Mouse (Mus musculus) 3134 (cell line): Measurements from ENCODE around the gene Zup1.
"Not testable (repeated sequence)": the region's sequence is repeated elsewhere in the genome, so short reads cannot be mapped to it uniquely, and the experiment has no call there.

ENCODE experiments used
- DNase-seq: peaks from one replicate; pipeline ENCODE4 v3.0.0-alpha.2; 2011; ENCODE audit warnings: low spot score; ENCODE audit not compliant: insufficient read length; ENCODE audit errors: extremely low read depth

Gene Zup1

GRCm38 (mm10) chr10:33950803-33951583 is at the start of gene Zup1:
Gene Zup1, minus strand, starts transcription at chr10:33951269.
- DNase-seq = peak; percentile 74

DNA sequence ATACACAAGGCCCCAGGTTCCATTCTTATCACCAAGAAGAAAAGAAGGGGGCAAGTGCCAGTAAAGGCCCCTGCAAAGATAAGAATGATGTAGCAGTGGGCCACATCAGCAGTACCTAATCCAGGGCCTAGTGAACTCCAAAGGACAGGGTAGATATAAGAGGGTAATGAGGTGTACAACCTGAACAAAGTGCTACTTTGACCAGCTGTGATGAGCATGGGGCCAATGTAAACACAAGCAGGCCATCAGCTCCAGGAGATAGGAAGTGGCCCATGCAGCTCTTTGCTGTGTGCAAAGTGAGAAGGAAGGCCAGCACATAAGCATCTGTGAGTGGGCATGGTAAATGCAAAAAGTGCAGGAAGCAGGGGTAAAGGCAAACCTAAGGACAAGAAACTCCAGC is 47.3 kb upstream of the Zup1 start:
- DNase-seq = no peak

DNA sequence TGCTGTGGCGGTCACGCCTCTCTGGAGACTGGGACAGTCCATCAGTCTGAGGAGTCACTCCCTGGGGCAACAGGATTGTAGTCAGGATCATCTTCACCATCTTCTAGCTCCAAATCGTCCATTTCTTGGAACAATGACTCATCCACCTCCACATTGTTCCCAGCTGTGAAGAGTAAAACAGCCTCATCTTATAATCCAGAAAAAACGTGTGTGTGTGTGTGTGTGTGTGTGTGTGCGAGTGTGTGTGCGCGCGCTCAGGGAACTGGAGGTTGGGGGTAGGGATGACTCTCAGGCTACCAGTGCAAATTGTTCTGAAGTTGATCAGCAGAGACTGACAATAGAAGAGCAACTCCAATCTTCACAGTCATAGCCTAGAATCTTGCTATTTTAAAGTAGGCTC is 45.6 kb upstream of the Zup1 start:
- DNase-seq = not testable (repeated sequence)

DNA sequence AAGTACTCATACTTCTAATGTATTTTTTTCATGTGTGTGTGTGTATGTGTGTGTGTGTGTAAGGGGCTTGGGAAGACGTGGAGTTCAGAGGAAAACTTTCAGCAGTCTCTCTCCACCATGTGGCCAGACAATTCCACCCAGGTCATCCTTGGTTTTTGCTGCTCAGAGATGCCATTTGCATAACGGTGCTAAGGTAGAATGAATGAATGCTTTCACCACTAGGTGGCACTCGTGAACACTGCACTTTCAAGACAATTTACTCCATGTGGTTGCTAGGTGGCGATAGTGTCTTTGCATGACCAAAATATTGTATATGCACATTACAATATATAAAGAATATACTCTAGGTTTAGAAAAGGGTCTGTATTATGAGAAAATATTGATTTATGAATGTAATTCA is 35.7 kb upstream of the Zup1 start:
- peak; percentile 14 for DNase-seq

GRCm38 (mm10) chr10:33974781-33975494 is 23.9 kb upstream of the Zup1 start:
- no peak for DNase-seq

- DNase-seq = peak; percentile 3
These were observed 1.4 kb upstream of the Zup1 start for GRCm38 (mm10) chr10:33952509-33952908.

DNA sequence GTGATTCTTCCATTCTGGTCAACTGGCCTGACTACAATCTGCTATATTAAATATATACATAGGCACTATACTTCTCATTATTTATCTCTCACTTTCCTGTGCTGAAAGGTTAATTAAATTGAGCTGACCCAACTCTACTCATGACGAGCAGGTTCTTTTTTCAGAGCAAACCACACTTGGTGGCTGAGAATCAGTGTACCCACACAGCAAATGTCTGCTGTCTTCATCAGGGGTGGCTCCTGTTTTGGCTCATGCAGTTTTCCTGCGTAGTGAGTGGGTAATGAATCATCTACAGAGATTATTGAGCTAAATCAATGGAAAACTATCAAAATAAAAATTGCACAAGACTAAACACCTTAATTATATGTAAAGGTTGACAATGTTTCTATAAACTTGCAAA is 4.7 kb downstream of the Zup1 start:
- DNase-seq = no peak

DNA sequence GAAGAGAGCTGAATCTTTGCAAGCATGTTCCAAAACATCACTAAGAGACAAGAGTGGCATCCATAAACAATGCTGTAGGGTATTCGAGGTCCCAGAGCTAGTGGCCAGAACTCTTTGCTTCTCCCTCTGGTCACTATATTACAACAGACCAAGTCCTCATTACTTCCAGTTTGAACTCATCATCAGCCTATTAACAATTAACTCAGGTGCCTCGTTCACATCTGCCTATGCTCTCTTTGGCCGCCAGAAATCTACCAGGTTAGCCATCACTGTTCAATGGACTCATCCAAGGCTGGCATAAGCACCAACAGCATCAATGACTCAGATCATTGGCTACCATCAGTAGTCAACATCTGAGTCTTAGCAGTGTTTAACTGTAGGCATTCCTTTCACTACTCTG is 5.7 kb downstream of the Zup1 start:
- no peak for DNase-seq

- DNase-seq = no peak
These were observed 10.4 kb downstream of the Zup1 start for GRCm38 (mm10) chr10:33940702-33941101.

DNA sequence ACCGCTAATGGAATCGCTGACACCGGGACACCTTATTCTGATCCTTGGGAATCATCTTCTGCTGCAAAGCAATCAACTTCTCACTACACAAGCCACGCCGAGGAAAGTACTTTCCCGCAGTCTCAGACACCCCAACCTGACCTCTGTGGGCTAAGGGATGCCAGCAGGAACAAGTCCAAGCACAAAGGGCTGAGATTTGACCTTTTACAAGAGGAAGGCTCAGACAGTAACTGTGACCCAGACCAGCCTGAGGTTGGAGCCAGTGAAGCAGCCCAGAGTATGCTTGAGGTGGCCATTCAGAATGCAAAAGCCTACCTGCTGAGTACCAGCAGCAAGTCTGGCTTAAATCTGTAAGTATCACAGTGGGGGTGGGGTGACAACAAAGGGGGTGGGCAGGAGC is 45.6 kb downstream of the Zup1 start:
- DNase-seq = no peak

DNA sequence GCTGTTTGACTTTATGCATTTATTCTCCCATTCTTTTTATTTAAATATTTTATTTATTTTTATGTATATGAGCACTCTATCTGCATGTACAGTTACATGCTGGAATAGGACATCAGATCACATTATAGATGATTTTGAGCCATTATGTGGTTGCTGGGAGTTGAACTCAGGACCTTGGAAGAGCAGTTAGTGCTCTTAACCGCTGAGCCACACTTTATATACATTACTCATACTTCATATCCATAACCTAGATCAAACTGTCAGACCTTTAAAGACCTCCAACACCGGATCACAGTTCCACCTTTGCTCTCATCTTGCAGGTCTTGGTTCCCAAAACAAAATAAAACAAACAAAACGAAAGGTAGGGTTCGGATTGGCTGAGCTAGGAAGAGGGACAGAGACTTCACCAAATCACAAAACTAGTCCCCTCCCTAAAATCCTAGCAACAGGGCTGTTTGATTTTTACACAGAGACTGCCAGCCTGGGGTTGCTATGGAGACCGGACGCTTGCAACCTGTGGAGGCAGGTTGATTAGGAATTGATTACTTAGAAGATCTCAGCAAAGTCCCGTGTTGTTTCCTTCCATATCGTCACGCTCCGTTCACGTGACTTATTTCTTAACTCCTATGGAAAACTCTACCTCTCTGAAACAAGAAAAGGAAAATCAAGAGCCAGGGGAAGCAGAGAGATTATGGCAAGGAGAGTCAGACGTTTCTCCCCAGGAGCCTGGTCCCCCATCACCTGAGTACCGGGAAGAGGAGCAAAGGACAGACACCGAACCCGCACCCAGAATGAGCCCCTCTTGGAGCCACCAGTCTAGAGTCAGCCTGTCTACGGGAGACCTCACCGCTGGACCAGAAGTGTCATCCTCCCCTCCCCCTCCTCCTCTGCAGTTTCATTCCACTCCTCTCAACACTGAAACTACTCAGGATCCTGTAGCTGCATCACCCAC is 46.3 kb downstream of the Zup1 start, which contains the start of gene Rsph4a:
Gene Rsph4a, plus strand, starts transcription at position 582 of the 952 bp plus-strand sequence.
- DNase-seq = no peak

DNA sequence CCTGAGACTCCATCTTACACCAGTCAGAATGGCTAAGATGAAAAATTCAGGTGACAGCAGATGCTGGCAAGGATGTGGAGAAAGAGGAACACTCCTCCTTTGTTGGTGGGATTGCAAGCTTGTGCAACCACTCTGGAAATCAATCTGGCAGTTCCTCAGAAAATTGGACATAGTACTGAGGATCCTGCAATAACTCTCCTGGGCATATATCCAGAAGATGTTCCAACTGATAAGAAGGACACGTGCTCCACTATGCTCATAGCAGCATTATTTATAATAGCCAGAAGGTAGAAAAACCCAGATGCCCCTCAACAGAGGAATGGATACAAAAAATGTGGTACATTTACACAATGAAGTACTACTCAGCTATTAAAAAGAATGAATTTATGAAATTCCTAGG is 49.5 kb downstream of the Zup1 start:
- DNase-seq = not testable (repeated sequence)

GRCm38 (mm10) chr10:33882411-33882810 is 68.7 kb downstream of the Zup1 start:
- not testable (repeated sequence) for DNase-seq

- DNase-seq = no peak
These were observed 78.2 kb downstream of the Zup1 start for GRCm38 (mm10) chr10:33872672-33873398.

DNA sequence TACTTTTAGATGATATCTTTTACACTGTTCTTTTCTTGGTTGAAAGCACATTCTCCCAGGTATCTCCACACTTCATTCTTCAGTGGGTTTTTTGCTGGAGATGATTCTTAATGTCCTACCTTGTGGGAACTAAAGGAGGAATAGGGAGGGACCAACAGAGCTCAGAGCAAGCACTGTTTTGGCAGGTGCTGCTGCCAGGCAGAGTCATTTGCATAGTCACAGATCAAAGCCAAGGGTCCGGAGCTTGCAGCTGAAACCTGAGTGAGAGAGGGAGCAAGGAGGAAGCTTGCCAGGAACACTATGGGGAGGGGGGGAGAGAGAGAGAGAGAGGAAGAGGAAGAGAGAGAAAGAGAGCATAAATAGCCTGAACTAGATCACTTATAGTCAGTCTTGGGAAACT is 80.6 kb downstream of the Zup1 start:
- no peak for DNase-seq
